Mouse (Mus musculus): ENCODE data around the gene Fbxo9. TPM values are rescaled to one million over a fixed set of nuclear protein-coding genes. Genes with fewer than 3 reads are reported as not detected.
A peak's percentile ranks its signal among the peaks of the same experiment; 100 is the strongest.

Gene Fbxo9
- polyA plus RNA-seq, 1 experiment from 2014 or later, result 66.6 TPM

DNA sequence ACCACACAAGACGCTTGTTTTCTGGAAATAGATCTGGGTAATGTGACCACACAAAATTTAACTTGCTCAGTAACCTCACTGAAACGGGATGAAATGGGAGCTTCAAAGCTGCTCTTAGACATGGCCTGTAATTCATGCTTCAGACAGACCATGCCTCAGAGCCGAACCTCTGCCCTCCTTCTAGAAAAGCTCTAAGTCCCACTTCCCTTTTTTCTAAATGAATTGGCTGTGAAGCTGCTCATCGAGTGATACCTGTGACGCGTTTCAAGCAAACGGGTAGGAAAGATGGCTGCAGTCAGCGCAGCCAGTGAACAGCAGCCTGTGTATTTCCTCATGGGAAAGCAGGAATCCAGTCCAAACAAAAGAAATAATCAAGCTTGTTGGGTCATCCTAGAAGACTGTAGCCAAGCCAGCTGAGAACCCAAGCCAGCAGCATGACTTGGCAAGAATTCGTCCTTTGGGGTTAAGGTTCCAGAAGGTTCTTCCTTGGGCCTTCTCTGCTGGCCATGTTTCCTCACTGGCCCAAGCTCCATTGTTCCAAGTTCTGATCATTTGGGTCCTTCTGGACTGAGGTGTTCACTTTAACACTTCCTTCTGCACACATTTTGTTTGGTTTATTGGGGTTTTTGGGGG lies 29.3 kb upstream of the Fbxo9 start:
- ATAC-seq (ENCODE audit: low FRiP score, low TSS enrichment) (no peak), DNase-seq (no peak)
- Histone ChIP-seq H3K9ac (replicated peaks; ENCODE audit: low read length) (no peak overlapping the region), H3K9me3 (ENCODE audit: control insufficient read depth, low read length) (0 out of 2 replicates have a peak, but pooled peaks cover 4% of the 10 kb centered on the region), H3K27me3 (ENCODE audit: control insufficient read depth, insufficient read depth, low read length) (no peaks in the 10 kb centered on the region), H3K4me2 (ENCODE audit: low read length) (no peak overlapping the region), H3K4me1 (ENCODE audit: control insufficient read depth, insufficient read depth, low read length) (no peaks in the 10 kb centered on the region), H3K36me3 (ENCODE audit: control insufficient read depth, insufficient read depth, low read length) (peaks cover 66% of the 10 kb centered on the region), H3K27ac (replicated peaks; ENCODE audit: low read depth, low read length) (no peak overlapping the region), H3K4me3 (replicated peaks; ENCODE audit: low read depth, low read length) (no peak overlapping the region)
- WGBS, result 95% methylated on average over 9 of the region's 9 CpGs

DNA sequence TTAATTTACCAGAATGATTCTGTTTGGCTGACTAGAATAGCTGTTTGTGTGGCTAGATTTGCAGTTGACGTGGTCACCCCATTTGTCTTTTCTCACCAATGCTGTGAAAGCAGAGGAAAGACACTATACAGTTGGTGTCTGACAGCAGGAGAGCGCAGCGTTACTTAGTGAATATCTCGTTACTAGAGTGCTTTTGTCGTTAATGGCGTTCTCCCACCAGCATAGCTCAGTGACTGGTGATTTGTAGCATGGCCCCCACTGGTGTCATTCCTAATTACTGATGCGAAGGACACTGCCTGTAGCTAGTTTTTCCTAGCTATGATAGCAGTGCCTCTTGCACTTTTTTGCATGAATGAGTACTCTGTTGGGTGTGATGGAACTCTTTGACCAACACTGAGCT lies 26.8 kb upstream of the Fbxo9 start:
- Histone ChIP-seq H3K27ac (replicated peaks; ENCODE audit: low read depth, low read length) (no peak overlapping the region), H3K4me1 (ENCODE audit: control insufficient read depth, insufficient read depth, low read length) (no peaks in the 10 kb centered on the region), H3K4me3 (replicated peaks; ENCODE audit: low read depth, low read length) (no peak overlapping the region), H3K36me3 (ENCODE audit: control insufficient read depth, insufficient read depth, low read length) (peaks cover 63% of the 10 kb centered on the region), H3K9ac (replicated peaks; ENCODE audit: low read length) (no peak overlapping the region), H3K27me3 (ENCODE audit: control insufficient read depth, insufficient read depth, low read length) (no peaks in the 10 kb centered on the region), H3K9me3 (ENCODE audit: control insufficient read depth, low read length) (no peaks in the 10 kb centered on the region), H3K4me2 (ENCODE audit: low read length) (no peak overlapping the region)
- 73% methylated on average over 7 of the region's 7 CpGs for WGBS
- no peak for ATAC-seq (ENCODE audit: low FRiP score, low TSS enrichment)
- DNase-seq, result no peak

DNA sequence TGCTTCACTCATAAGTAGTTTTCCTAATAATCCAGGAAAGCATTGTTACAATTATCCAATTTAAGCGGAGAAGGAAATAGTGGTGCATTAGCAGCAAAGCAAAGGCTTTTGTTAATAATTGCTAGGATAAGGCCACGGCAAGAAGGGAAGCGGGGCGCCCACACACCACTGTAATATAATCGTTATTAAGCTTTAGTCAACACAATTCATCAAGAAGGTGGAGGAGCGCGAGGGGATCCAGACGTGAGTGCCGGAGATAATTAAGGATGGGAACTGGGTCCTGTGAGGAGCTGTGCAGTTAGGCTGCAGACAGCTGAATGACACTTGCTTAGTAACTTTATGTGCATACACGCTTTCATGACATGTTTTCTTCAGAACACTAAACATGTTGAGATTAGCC lies 17.8 kb upstream of the Fbxo9 start:
- Histone ChIP-seq H3K4me3 (replicated peaks; ENCODE audit: low read depth, low read length) (no peak overlapping the region), H3K9ac (replicated peaks; ENCODE audit: low read length) (no peak overlapping the region), H3K4me1 (ENCODE audit: control insufficient read depth, insufficient read depth, low read length) (peaks cover 5% of the 10 kb centered on the region; the same call in 1 of the 2 replicates), H3K27ac (replicated peaks; ENCODE audit: low read depth, low read length) (0 out of 2 replicates have a peak overlapping the region, but pooled peaks have one; percentile 9), H3K27me3 (ENCODE audit: control insufficient read depth, insufficient read depth, low read length) (no peaks in the 10 kb centered on the region), H3K4me2 (ENCODE audit: low read length) (no peak overlapping the region), H3K36me3 (ENCODE audit: control insufficient read depth, insufficient read depth, low read length) (peaks cover 5% of the 10 kb centered on the region), H3K9me3 (ENCODE audit: control insufficient read depth, low read length) (no peaks in the 10 kb centered on the region)
- peak; percentile 34 for DNase-seq
- 54% methylated on average over 10 of the region's 10 CpGs for WGBS
- no peak for ATAC-seq (ENCODE audit: low FRiP score, low TSS enrichment)

DNA sequence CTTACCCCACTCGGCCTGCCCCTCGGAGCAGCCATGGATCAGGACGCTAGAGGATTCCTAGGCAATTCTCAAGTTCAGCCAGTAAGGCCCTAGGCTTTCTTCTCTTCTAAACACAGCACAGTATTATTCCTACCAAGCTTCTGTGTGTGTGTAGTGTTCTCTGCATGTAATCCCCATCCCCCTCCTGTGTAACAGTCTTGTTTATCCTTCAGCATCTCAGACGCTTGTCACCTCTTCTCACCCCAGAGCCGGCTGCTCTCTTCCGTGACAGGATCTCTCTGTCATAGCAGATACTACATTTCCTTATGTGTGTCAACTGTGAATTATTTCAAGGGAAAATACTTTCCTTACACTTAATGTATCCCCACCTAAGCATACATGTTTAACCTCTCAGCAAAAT lies 17.1 kb upstream of the Fbxo9 start:
- ATAC-seq (ENCODE audit: low FRiP score, low TSS enrichment) (no peak), DNase-seq (peak; percentile 38)
- Histone ChIP-seq H3K4me3 (replicated peaks; ENCODE audit: low read depth, low read length) (no peak overlapping the region), H3K4me2 (ENCODE audit: low read length) (no peak overlapping the region), H3K4me1 (ENCODE audit: control insufficient read depth, insufficient read depth, low read length) (peaks cover 5% of the 10 kb centered on the region; the same call in 1 of the 2 replicates), H3K9me3 (ENCODE audit: control insufficient read depth, low read length) (no peaks in the 10 kb centered on the region), H3K27ac (replicated peaks; ENCODE audit: low read depth, low read length) (peak overlapping the region; percentile 15; the same call in 1 of the 2 replicates), H3K27me3 (ENCODE audit: control insufficient read depth, insufficient read depth, low read length) (no peaks in the 10 kb centered on the region), H3K36me3 (ENCODE audit: control insufficient read depth, insufficient read depth, low read length) (0 out of 2 replicates have a peak, but pooled peaks cover 3% of the 10 kb centered on the region), H3K9ac (replicated peaks; ENCODE audit: low read length) (no peak overlapping the region)
- WGBS, result 57% methylated on average over 6 of the region's 6 CpGs

DNA sequence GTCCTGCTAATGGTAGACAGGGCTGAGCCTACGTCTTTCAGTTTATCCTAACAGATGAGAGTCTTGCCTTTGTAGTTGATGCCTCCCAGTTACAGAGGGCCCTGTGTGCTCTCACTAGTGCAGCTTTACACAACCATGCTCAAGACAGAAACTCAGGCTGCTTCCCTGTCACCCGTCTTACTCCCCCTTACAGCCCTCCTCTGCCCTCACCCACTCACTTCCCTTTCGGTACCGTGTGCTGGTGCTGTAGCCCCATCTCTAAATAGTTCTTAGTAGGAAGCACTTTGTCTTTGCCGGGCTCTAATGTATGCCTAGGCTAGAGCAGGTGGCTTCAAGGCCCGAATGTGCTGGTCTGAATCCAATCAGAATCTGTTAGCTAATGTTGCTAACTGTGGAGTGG lies 15.4 kb upstream of the Fbxo9 start:
- H3K27ac ChIP-seq (replicated peaks; ENCODE audit: low read depth, low read length), result no peak overlapping the region
- H3K36me3 ChIP-seq (ENCODE audit: control insufficient read depth, insufficient read depth, low read length), result 0 out of 2 replicates have a peak, but pooled peaks cover 3% of the 10 kb centered on the region
- DNase-seq (no peak), ATAC-seq (ENCODE audit: low FRiP score, low TSS enrichment) (no peak)
- peaks cover 5% of the 10 kb centered on the region; the same call in 1 of the 2 replicates for H3K4me1 ChIP-seq (ENCODE audit: control insufficient read depth, insufficient read depth, low read length)
- H3K27me3 ChIP-seq (ENCODE audit: control insufficient read depth, insufficient read depth, low read length), result no peaks in the 10 kb centered on the region
- no peak overlapping the region for H3K9ac ChIP-seq (replicated peaks; ENCODE audit: low read length)
- H3K9me3 ChIP-seq (ENCODE audit: control insufficient read depth, low read length), result no peaks in the 10 kb centered on the region
- 88% methylated on average over 6 of the region's 6 CpGs for WGBS
- no peak overlapping the region for H3K4me2 ChIP-seq (ENCODE audit: low read length)
- no peak overlapping the region for H3K4me3 ChIP-seq (replicated peaks; ENCODE audit: low read depth, low read length)

DNA sequence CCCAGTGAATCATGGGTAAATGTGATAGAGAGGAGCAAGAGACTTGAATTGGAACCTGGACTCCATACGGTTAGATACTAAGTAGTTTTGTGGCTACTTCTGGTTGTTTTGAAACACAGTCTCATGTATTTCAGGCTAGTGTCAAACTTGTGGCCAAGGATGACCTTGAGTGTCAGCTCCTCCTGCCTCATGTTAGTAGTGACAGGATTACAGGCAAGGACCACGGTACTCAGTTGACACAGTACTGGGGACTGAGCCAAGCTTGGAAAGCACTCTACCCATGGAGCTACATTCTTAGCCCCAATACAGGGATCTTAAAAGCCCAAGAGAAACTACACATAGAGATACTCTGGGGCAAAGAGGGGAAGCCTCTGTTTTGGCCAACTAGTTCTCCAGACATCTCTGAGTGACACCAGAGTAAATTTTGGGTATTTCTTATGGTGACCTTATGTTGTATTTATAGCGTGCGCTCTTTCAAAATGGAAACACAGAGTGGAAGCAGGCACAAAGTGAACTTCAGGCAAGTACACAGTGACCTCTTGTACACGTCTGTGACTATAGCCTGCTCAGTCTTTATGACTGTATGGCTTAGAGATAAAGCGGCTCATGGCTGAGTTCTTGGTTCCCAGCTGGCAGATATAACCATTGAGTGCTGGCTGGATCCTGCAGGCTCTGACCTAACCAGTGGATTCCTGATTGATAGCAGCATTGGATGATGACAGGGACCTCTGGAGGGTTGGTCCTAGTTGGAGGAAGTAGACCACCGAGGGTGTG lies 14.3 kb upstream of the Fbxo9 start:
- WGBS, result 95% methylated on average over 7 of the region's 7 CpGs
- Histone ChIP-seq H3K27me3 (ENCODE audit: control insufficient read depth, insufficient read depth, low read length) (no peaks in the 10 kb centered on the region), H3K4me1 (ENCODE audit: control insufficient read depth, insufficient read depth, low read length) (peaks cover 5% of the 10 kb centered on the region; the same call in 1 of the 2 replicates), H3K36me3 (ENCODE audit: control insufficient read depth, insufficient read depth, low read length) (peaks cover 7% of the 10 kb centered on the region; the same call in 1 of the 2 replicates), H3K4me2 (ENCODE audit: low read length) (no peak overlapping the region), H3K9me3 (ENCODE audit: control insufficient read depth, low read length) (no peaks in the 10 kb centered on the region), H3K27ac (replicated peaks; ENCODE audit: low read depth, low read length) (no peak overlapping the region), H3K4me3 (replicated peaks; ENCODE audit: low read depth, low read length) (no peak overlapping the region), H3K9ac (replicated peaks; ENCODE audit: low read length) (no peak overlapping the region)
- no peak for ATAC-seq (ENCODE audit: low FRiP score, low TSS enrichment)
- no peak for DNase-seq

DNA sequence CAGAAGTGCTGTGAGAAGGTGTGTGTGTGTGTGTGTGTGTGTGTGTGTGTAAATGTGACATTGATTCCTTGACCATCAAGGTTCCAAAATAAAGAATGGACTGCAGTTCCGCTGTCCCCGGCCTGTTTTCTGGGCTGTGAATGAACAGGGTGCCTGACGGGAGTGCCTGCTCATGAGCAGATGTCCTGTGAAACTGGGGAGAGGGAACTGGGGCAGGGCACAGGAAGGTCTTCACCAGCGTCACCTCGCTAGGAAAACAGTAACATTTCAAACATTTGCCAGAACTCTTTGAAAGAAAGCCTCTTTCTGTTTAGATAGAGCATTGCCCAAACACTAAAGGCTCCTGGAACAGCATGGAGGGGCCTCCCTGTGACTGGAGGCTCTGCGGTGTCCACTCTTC lies 13.1 kb upstream of the Fbxo9 start:
- Histone ChIP-seq H3K9ac (replicated peaks; ENCODE audit: low read length) (no peak overlapping the region), H3K4me2 (ENCODE audit: low read length) (no peak overlapping the region), H3K9me3 (ENCODE audit: control insufficient read depth, low read length) (no peaks in the 10 kb centered on the region), H3K27ac (replicated peaks; ENCODE audit: low read depth, low read length) (no peak overlapping the region), H3K4me1 (ENCODE audit: control insufficient read depth, insufficient read depth, low read length) (peaks cover 5% of the 10 kb centered on the region; the same call in 1 of the 2 replicates), H3K27me3 (ENCODE audit: control insufficient read depth, insufficient read depth, low read length) (no peaks in the 10 kb centered on the region), H3K4me3 (replicated peaks; ENCODE audit: low read depth, low read length) (no peak overlapping the region), H3K36me3 (ENCODE audit: control insufficient read depth, insufficient read depth, low read length) (peaks cover 8% of the 10 kb centered on the region; the same call in 1 of the 2 replicates)
- DNase-seq (no peak), ATAC-seq (ENCODE audit: low FRiP score, low TSS enrichment) (no peak)
- 88% methylated on average over 6 of the region's 6 CpGs for WGBS

DNA sequence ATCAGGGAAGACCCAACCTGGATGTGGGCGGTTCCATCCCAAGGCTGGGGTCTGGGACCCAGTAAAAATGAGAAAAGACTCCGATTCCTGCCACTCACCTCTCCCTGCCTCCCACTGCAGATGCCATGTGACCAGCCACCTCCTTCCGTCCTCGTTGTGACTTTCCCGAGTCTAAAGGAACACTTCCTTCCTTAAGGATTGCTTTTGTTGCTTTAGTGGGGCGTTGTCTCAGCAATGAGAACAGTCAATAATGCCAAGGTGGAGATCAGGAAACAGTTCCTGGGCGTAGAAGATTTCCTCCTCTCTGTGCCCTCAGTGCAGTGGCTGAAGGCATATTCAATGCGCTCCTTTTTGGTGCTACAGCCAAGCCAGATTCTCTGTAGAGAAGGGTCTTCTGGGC lies 12.5 kb upstream of the Fbxo9 start:
- H3K4me1 ChIP-seq (ENCODE audit: control insufficient read depth, insufficient read depth, low read length), result peaks cover 5% of the 10 kb centered on the region; the same call in 1 of the 2 replicates
- H3K27ac ChIP-seq (replicated peaks; ENCODE audit: low read depth, low read length), result no peak overlapping the region
- no peak for ATAC-seq (ENCODE audit: low FRiP score, low TSS enrichment)
- no peaks in the 10 kb centered on the region for H3K27me3 ChIP-seq (ENCODE audit: control insufficient read depth, insufficient read depth, low read length)
- DNase-seq, result no peak
- no peaks in the 10 kb centered on the region for H3K9me3 ChIP-seq (ENCODE audit: control insufficient read depth, low read length)
- 92% methylated on average over 8 of the region's 8 CpGs for WGBS
- no peak overlapping the region for H3K4me2 ChIP-seq (ENCODE audit: low read length)
- H3K4me3 ChIP-seq (replicated peaks; ENCODE audit: low read depth, low read length), result no peak overlapping the region
- H3K36me3 ChIP-seq (ENCODE audit: control insufficient read depth, insufficient read depth, low read length), result peaks cover 8% of the 10 kb centered on the region; the same call in 1 of the 2 replicates
- H3K9ac ChIP-seq (replicated peaks; ENCODE audit: low read length), result no peak overlapping the region

All from midbrain, embryonic 14.5 days (tissue).